Mouse (Mus musculus): ENCODE results near the gene Celsr1. TPM values are rescaled to one million over a fixed set of nuclear protein-coding genes. Genes with fewer than 3 reads are reported as not detected.

Gene Celsr1
- polyA plus RNA-seq, 1 experiment from 2014 or later, result 30.8 TPM

- in situ Hi-C loops (cut with MboI; ENCODE audit: low pct_unique_long_range_greater_than_20kb), result no loop called here
- ChIA-PET POLR2A (no interaction called here), CTCF (interaction anchor here (1.0 kb wide), 1 partner anchor 11 kb away, joined by 3 read pairs; no protein-coding TSS in a partner anchor)
- ATAC-seq (no peak), DNase-seq (ENCODE audit: low read depth, low spot score) (no peak)
- no peaks in the 10 kb centered on the region for H3K27me3 ChIP-seq
- no peak for TF ChIP-seq CTCF (IDR thresholded peaks at IDR 0.05)
These were observed 31.3 kb upstream of the Celsr1 start for GRCm38 (mm10) chr15:86064850-86065229.

- ATAC-seq, result no peak
- DNase-seq (ENCODE audit: low read depth, low spot score), result no peak
- POLR2A ChIA-PET, result no interaction called here
- TF ChIP-seq CTCF (IDR thresholded peaks at IDR 0.05), result no peak
- CTCF ChIA-PET, result interaction anchor here (1.0 kb wide), 1 partner anchor 10 kb away, joined by 3 read pairs; no protein-coding TSS in a partner anchor
- in situ Hi-C loops (cut with MboI; ENCODE audit: low pct_unique_long_range_greater_than_20kb), result no loop called here
- H3K27me3 ChIP-seq, result no peaks in the 10 kb centered on the region
These were observed 30.7 kb upstream of the Celsr1 start for GRCm38 (mm10) chr15:86064191-86064849.

- no peak for TF ChIP-seq CTCF (IDR thresholded peaks at IDR 0.05)
- DNase-seq (ENCODE audit: low read depth, low spot score) (no peak), ATAC-seq (no peak)
- in situ Hi-C loops (cut with MboI; ENCODE audit: low pct_unique_long_range_greater_than_20kb), result no loop called here
- POLR2A ChIA-PET, result interaction anchor here (0.7 to 1.2 kb wide), 3 partner anchors 21 to 141 kb away, joined by 3 to 4 read pairs (median 3); no protein-coding TSS in a partner anchor
- CTCF ChIA-PET, result interaction anchor here (1.1 to 1.4 kb wide), 2 partner anchors 19 to 20 kb away, joined by 3 read pairs; no protein-coding TSS in a partner anchor
- no peaks in the 10 kb centered on the region for H3K27me3 ChIP-seq
These were observed 28.4 kb upstream of the Celsr1 start for GRCm38 (mm10) chr15:86061848-86062481.

DNA sequence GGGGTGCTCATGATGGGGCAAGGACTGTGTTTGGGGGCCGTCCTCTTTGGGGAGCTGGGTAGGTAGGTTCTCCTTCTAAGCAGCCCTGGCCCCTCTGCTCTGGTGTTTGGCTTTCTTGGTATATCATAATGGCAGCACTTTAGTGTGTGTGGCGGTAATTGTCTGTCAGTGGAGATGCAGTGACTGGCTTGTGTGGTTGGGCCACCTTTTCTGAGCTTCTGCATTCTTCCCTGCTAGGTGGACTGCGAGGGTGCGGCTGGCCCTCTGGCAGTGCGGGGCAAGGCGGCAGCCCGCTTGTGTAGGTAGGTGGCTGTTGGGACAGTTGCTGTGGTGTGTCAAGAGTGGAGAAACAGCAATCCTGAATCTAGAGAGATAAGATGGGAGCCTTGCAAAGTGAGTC lies 27.6 kb upstream of the Celsr1 start:
- DNase-seq (ENCODE audit: low read depth, low spot score) (no peak), ATAC-seq (no peak)

GRCm38 (mm10) chr15:86060581-86060980 lies 27.0 kb upstream of the Celsr1 start:
- CTCF ChIA-PET, result interaction anchor here (1.4 kb wide), 2 partner anchors 20 to 62 kb away, joined by 3 read pairs; no protein-coding TSS in a partner anchor
- ATAC-seq, result no peak
- no peak for DNase-seq (ENCODE audit: low read depth, low spot score)
- in situ Hi-C loops (cut with MboI; ENCODE audit: low pct_unique_long_range_greater_than_20kb), result no loop called here
- TF ChIP-seq CTCF (IDR thresholded peaks at IDR 0.05), result no peak
- POLR2A ChIA-PET, result no interaction called here
- no peaks in the 10 kb centered on the region for H3K27me3 ChIP-seq

More for the DNA sequence above, 27.6 kb upstream of the Celsr1 start:
- no peak for TF ChIP-seq CTCF (IDR thresholded peaks at IDR 0.05)
- in situ Hi-C loops (cut with MboI; ENCODE audit: low pct_unique_long_range_greater_than_20kb), result no loop called here
- CTCF ChIA-PET, result interaction anchor here (1.1 to 1.4 kb wide), 2 partner anchors 19 kb away, joined by 3 read pairs; no protein-coding TSS in a partner anchor
- POLR2A ChIA-PET, result interaction anchor here (0.7 to 1.2 kb wide), 3 partner anchors 22 to 141 kb away, joined by 3 to 4 read pairs (median 3); no protein-coding TSS in a partner anchor
- H3K27me3 ChIP-seq, result no peaks in the 10 kb centered on the region

GRCm38 (mm10) chr15:86059835-86060380 lies 26.3 kb upstream of the Celsr1 start:
- in situ Hi-C loops (cut with MboI; ENCODE audit: low pct_unique_long_range_greater_than_20kb), result loop anchor here (5.0 to 10.0 kb wide), 2 partner anchors 32 to 145 kb away; no protein-coding TSS in a partner anchor
- no peak for TF ChIP-seq CTCF (IDR thresholded peaks at IDR 0.05)
- POLR2A ChIA-PET, result no interaction called here
- H3K27me3 ChIP-seq, result no peaks in the 10 kb centered on the region
- DNase-seq (ENCODE audit: low read depth, low spot score) (no peak), ATAC-seq (no peak)
- CTCF ChIA-PET, result interaction anchor here (1.4 kb wide), 1 partner anchor 63 kb away, joined by 3 read pairs; no protein-coding TSS in a partner anchor

GRCm38 (mm10) chr15:86058931-86059834 lies 25.6 kb upstream of the Celsr1 start:
- in situ Hi-C loops (cut with MboI; ENCODE audit: low pct_unique_long_range_greater_than_20kb), result loop anchor here (5.0 to 10.0 kb wide), 2 partner anchors 33 to 146 kb away; no protein-coding TSS in a partner anchor
- H3K27me3 ChIP-seq, result no peaks in the 10 kb centered on the region
- ChIA-PET CTCF (interaction anchor here (1.4 kb wide), 1 partner anchor 63 kb away, joined by 3 read pairs; no protein-coding TSS in a partner anchor), POLR2A (no interaction called here)
- no peak for TF ChIP-seq CTCF (IDR thresholded peaks at IDR 0.05)
- DNase-seq (ENCODE audit: low read depth, low spot score) (no peak), ATAC-seq (no peak)

DNA sequence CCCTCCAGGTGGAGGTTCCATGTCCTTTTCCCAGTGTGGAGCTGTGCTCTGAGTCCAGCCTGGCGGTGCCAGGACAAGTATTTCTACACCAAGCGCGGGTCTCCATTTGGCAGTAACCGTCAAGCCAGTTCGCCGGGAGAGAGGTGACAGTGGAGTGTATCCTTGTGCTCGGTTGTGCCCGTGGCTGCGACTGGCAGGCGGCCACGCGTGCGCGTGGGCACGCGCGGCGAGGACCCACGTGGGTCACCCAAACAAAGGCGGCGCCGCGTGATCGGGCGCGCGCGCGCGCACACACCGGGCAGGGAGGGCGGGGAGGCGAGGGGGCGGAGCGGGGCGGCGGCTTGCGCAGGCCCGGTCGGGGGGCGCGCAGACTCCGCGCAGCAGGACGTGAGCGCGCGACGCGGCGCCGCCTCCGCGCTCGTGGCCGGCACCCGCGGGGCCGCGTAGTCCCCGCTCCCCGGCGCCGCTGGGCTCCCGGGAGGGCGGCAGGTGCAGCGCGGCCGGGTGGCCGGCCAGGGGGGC lies 24.9 kb upstream of the Celsr1 start:
- ChIA-PET POLR2A (no interaction called here), CTCF (no interaction called here)
- in situ Hi-C loops (cut with MboI; ENCODE audit: low pct_unique_long_range_greater_than_20kb), result loop anchor here (5.0 to 10.0 kb wide), 2 partner anchors 34 to 146 kb away; no protein-coding TSS in a partner anchor
- DNase-seq (ENCODE audit: low read depth, low spot score) (no peak), ATAC-seq (no peak)
- no peak for TF ChIP-seq CTCF (IDR thresholded peaks at IDR 0.05)
- H3K27me3 ChIP-seq, result no peaks in the 10 kb centered on the region

GRCm38 (mm10) chr15:86057908-86058307 lies 24.3 kb upstream of the Celsr1 start:
- no peak for ATAC-seq
- in situ Hi-C loops (cut with MboI; ENCODE audit: low pct_unique_long_range_greater_than_20kb), result loop anchor here (5.0 to 10.0 kb wide), 2 partner anchors 34 to 147 kb away; no protein-coding TSS in a partner anchor

More at GRCm38 (mm10) chr15:86057908-86058307, 24.3 kb upstream of the Celsr1 start:
- no peaks in the 10 kb centered on the region for H3K27me3 ChIP-seq
- no peak for TF ChIP-seq CTCF (IDR thresholded peaks at IDR 0.05)
- ChIA-PET POLR2A (no interaction called here), CTCF (no interaction called here)
- no peak for DNase-seq (ENCODE audit: low read depth, low spot score)

Measured in Patski (cell line).